Mouse (Mus musculus) liver (tissue): ENCODE data around the gene Snrnp35.
"Not testable (repeated sequence)": the region's sequence is repeated elsewhere in the genome, so short reads cannot be mapped to it uniquely, and the experiment has no call there.

ENCODE experiments used
- DNase-seq: peaks from one replicate; pipeline ENCODE4 v3.0.0-alpha.2; 2020; ENCODE audit warnings: mixed read lengths

Snrnp35 gene

DNA sequence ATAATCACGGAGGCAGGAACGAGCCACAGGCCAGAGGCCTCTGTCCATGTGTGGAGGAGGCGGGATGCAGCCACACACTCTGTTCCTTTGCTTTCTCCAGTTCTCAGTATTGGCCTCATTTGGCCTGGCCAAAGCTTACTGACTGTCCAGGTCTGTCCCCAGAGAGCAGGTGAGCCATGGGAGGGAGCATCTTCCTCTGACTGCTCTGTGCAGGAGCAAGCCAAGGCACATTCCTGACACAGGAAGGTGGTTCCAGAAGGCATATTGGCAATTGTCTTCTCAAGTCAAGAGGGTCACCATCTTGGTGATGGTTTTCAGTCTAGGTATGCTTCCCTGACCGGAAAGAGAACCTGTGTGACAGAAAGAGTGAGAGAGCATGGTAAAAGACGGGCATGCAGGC is 19.5 kb upstream of the Snrnp35 start:
- DNase-seq: no peak

DNA sequence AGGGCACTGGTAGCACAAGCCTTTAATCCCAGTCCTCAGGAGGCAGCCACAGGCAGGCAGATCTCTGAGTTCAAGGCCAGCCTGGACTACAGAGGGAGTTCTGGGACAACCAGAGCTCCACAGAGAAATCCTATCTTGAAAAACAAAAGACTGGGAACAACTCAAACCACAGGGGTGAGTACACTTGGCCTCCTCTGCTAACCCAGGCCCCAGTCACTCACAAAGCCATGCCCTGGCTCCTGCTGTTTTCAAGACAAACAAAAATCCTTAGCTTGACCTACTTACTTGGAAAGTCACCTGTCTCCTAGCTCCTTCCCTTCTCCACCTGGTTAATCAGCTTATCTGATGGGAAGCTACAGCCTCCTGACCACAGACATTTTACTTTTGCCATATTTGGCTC is 18.0 kb upstream of the Snrnp35 start:
- DNase-seq: no peak

DNA sequence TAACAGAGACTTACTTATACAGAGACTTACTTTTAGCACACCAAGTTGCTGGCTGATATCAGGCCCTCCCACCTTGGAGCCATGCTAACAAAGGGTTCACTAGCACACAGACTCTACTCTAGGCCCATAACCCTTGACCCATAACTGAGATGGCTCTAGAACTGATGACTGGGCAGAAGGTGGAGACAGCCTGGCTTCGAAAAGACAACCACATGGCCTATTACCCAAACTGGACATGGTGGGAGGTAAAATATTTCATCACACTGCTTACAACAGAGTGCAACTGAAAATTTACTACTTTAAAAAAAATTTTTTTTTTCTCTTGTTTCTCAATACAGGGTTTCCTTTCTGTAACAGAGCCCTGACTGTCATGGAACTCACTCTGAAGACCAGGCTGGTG is 15.2 kb upstream of the Snrnp35 start:
- DNase-seq: no peak

DNA sequence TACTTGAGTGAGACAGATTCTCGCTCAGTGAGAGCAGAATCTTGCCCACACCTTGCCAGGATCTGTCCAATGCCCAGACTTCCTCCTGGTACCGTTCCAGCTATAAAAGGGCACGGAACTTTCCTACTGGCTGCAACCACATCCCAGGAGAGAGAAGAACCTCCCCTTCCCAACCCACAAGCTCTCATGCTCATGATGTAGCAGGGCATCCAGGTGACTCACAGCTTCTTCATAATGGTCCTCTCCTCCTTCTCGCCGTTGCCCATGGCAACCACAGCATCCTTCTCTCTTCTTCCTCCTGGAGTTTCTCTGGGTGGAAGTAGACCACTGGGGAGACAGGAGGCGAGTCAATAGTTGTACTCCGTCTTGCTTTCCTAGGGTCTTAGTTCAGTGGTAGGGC is 14.6 kb upstream of the Snrnp35 start:
- DNase-seq: no peak

DNA sequence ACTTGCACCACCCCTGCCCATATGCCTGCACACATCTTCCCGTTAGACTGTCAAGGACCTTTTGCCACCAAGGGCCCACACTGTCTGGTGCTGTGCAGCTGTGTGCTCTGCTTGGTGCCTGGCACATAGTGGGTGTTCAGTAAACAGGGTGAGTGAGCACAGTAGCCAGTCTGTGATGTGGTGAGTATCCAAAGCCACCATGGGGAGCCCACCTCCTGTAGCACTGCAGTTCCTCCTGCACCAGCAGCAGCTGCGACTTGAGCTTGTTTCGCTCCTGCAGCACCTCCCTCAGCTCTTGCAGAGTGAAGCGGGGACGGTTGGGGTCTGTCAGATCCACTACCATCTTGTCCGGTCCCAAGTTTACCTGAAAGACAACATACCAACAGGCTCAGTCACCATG is 13.4 kb upstream of the Snrnp35 start:
- no peak for DNase-seq

DNA sequence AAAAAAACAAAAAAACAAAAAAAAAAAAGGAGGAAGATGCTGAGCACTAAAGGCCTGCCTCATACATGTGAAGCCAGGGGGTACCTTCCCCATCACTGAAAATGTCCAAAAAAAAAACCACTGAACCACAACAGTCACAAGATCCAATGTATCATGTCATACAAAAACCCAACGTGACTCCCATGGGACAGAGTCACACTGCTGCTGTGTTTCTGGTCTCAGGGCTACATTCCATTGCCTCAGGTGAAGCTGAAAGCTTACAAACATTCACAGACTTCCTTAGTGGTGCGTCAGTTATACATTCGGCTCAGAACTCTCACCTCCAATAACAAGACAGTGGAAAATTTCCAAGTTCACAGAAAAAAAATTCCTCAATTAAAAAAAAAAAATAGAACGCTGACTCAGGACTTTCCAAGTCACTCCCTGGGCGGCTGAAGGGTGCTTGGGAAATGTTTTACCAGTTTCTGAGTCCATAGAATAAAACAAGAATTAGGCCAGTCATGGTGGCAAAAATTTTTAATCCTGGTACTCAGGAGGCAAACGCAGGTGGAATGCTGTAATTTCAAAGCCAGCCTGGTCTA is 12.3 kb upstream of the Snrnp35 start:
- DNase-seq: no peak

DNA sequence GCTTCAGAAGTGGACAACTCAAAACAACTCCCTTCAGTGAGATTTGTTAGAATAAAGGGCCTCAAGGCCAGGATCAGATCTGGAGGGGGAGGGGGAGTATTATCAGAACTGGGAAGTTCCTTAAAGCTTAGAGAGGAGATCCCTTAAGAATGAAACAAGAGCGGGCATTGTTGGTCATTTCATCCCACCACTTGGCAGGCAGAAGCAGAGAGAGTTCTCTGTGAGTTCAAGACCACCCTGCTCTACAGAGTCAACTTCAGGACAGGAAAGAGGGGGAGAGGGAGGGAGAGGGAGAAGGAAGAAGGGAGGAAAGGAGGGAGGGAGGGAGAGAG is 4.1 kb upstream of the Snrnp35 start:
- DNase-seq: no peak

DNA sequence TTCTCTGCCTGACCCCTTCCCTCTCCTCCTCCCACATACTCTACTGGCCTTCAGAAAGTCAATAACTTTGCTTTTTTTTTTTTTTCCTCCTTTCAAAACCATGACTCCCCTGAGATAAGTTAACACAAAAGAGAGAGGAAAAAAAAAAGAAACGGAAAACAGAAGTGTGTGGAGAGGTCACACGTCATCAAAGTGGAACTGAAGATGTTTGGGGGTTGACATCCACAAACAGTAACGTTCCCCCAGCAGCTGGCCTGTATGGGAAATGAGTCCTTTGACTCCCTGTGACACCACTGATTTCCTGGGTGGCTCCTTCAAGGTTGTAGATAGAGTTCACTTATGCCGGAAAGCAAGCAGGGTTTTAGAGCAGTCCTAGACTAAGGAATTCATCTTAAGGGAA is 2.8 kb upstream of the Snrnp35 start:
- DNase-seq: no peak

DNA sequence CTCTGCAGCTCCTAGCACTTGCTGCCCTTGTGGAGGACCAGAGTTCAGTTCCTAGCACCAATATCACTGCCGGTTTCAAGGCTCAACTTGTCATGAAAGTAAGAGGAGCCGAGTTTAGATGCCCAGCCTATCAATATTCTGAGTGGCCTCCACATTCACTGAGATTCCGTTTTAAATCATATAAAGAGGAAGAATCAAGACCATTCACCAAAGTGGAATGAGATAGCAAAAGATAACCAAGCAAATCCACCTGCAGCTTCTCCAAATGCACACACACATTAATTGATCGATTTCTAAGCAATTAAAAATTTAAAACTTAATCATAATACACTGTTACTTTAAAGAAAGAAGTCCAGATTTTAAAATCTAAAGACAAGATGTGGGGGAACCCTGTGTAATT is 1.2 kb upstream of the Snrnp35 start:
- DNase-seq: no peak

DNA sequence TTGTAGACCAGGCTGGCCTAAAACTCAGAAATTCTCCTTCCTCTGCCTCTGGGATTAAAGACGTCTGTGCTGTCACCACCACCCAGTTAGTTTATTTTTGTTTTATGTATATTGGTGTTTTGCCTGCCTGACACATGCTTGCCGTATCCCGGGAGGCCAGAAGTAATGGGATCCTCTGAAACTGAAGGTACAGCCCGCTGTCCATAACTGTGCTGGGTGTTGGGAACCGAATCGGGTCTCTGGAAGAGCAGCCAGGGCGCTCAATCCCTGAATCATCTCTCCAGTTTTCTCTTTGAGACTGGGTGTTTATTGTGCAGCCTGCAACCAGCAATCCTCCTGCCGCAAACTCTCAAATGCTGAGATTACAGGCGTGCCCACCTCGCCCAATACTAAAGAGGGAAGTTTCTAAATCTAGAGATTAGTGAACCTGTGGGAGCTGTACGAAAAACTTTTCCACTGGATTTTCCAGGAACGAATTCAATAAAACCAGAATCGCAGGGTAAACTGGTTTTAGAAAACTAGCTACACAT is 433 bp upstream of the Snrnp35 start:
- no peak for DNase-seq

DNA sequence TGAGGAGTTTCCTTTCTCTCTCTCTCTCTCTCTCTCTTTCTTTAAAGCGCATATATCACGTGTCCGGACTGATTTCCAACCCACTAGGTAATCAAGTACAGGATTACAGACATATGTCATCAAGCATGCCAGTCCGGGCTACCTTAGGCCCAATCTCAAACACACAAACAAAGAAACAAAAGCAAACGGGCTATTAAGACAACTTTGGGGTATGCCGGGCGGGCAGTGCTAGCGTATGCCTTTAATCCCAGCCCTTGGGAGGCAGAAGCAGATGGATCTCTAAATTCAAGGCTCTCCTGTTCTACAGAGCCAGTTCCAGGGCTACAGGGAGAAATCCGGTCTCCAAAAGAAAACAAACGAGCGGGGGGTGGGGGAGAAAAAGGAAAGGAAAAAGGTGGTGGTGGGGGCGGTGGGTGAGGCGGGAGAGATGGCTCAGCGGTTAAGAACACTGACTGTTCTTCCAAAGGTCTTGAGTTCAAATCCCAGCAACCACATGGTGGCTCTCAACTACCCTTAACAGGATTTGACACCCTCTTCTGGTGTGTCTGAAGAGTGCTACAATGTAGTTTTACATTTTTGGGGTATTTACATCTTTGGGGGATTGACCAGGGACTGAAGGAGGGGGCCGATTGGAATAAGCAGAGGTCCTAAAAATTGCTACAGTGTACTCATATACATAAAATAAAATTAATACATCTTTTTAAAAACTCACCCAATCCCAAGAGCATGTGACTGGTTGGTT is 892 bp downstream of the Snrnp35 start:
- no peak for DNase-seq

DNA sequence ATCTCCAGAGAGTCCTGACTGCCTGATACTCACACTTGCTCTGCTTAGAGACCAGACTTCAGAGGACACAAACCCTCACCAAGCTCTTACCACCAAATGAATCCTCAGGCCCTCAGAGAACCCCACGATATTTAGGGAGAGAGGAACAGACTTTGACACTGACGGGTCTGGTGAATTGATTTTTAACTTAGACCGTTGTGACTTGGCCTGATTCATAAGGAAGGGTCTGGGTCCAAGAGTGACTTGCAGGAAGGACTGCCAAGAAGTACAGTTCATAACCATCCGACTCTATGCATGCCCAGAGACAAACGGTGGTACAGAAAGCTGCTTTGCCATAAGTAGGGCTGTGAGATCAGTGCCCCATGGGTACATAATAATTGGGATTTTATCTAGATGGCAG is 2.7 kb downstream of the Snrnp35 start:
- no peak for DNase-seq

DNA sequence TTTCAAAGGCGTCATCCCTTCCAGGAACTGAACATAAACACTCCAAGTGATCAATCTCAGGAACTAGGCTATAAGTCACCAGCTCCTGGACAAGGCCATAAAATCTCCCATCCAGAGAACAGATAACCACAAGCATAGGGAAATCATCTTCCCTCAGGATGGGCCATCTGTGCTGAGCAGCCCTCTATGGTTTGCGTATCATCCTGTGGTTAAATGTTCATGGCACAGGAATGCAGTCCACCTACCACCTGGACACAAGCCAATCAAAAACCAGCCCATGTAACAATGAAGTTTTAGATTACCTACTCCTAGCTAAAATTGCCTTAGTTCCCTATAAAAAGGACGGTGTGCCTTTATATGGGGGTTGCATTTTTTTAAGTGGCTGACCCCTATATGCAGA is 6.0 kb downstream of the Snrnp35 start:
- DNase-seq: no peak

DNA sequence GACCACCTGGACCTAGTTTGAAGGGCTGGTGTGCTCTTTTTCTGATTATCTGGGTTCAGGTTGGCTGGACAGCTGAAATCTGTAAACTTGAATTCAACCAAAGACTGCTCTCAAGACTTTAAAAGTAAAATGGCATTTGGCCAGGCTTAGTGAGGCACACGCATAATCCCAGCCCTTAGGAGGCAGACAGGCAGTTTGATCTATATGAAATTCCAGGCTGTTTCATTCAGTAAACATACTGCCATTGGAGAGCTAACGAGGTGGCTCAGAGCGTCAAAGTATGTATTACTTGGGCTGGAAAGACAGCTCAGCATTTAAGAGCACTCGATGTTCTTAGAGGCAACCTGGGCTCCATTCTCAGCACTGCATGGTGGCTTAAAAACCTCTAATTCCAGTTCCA is 8.8 kb downstream of the Snrnp35 start:
- no peak for DNase-seq

DNA sequence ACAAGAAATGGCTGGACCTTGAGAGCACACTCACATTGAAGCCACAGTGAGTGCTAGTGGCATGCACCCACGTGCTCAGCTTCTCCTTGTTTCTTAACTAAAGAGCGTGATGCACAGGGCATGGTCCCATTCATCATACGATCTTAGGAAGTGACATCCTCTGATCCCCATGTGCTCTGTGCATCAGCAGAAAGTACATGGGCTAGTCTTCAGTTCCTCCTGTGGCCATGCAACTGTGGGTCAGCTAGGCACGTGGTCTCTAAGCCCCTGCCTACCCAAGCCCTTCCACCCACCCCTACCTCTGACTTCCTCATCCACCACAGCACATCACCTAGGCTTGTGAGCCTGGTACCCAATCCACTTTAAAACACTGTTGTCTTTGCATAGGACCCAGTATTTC is 9.7 kb downstream of the Snrnp35 start:
- DNase-seq: no peak

DNA sequence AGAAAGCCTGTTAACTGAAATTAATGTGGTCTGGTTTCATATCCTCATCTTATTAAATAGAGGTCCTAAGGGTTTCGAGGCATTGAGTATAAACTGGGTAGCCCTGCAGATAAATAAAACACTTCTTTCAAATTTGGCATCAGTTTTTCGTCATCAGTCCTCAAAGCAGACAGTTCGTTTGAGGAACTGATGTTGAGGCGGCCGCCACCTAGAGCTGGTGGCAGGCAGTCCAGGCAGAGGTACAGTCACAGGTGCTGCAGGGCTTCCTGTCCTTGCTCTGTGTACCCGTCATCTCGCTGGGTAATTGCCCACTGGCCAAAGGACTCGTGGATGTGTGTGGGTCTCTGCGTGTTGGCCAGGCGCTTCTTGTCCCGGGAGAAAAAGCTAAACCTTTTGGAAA is 10.5 kb downstream of the Snrnp35 start:
- DNase-seq: no peak

DNA sequence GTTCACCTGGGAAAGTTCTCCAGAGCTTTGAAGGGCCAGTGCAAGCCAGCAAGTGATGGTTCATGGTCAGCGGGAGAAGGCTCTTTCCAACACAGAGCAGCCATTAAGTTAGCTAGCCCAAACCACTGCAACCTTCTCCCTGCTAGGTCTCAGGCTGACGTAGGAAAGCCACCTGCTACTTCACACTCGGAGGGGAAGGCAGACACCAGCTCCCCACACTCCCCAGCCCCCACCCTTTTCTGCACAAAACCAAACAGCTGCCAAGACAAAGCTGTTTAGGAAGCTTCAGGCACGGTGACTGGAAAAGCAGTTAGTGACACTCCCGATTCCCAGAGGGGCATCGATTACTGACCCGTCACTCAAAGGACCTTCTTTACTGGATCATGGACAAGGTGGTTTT is 12.6 kb downstream of the Snrnp35 start:
- DNase-seq: no peak

DNA sequence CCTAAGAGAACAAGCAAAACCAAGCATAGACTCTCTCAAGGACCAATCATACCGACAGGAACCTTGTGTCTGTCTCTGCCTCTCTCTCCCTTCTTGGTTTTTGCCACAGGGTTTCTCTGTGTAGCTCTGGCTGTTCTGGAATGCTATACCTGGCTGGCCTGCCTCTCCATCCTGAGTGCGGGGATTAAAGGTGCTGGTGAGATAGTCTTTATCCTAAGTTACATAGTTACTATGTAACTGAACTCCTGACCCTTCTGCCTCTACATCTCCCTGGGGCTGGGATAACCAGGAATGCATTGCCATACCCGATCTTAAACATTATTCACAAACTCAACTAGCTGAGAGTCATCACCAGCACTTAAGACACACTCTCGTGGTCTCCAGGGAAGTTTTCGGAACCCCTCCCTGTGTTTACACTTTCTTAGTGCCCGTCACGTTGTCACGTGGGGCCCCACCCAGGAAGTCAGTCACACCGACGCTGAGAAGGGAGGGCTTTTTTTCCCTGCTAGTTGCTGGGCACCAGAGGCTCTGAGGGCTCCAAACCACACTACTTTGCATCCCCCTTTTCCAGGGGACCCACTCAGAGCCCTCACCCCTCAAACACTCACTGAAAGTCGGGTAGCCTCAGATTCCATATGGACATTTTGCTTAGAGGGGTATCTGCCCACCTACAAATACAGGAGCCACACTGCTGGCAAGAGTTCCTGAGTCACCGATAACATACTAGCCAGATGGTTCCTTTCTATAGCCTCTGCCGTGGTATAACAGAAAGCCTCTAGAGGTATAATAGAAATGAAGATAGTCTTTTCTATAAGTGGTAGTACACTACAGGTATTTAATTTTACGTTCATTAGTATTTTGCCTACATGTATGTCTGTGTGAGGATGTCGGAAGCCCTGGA is 13.9 kb downstream of the Snrnp35 start:
- DNase-seq: no peak

DNA sequence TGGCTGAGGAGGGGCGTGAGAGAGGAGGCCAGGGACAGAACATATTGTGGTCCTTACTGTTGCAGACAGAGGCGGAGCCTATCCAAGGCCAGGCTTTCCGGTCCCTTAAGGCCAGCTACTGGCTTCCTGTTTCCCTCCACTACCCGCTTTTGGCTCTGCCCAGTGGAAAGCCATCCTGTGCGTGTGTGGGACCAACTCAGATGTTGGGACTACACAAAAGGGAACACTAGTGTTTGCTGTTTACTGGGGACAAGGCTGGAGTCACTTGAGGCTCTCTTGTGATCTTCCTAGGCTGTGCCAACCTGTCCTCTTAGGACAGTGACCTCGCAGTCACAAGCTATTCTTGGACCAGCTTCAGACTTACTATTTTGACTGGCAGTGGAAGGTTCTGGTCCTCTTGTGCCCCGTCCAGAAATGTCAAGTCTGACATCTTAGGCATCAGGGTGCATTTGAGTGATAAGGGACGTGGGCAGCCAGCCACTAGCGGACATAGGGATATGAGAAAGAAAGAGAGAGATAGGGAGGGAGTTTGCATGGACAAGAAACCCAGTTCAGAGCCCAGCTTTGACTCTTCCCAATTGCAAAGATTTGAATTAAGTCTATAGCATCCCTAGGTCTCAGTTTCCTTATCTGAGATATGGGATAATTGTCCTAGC is 15.4 kb downstream of the Snrnp35 start:
- DNase-seq: no peak

DNA sequence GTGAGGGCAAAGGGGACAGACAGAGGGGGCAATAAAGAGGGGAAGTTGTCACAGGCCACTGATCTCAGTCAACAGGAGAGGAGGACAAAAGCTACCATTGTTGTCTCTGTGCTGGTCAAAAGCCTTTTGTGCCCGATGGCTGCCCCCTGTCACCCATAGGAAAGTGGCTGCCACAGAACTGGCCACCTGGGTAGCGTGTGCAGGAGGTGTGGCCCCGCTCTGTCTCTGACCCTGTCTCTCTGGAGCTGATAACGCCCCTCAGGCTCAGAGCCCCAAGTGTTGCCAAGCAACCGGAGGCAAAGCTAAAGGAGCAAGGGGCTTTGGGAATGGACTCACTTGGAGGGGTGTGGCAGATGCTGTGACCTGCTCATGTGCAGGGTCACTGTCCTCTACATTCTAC is 16.1 kb downstream of the Snrnp35 start:
- DNase-seq: no peak

DNA sequence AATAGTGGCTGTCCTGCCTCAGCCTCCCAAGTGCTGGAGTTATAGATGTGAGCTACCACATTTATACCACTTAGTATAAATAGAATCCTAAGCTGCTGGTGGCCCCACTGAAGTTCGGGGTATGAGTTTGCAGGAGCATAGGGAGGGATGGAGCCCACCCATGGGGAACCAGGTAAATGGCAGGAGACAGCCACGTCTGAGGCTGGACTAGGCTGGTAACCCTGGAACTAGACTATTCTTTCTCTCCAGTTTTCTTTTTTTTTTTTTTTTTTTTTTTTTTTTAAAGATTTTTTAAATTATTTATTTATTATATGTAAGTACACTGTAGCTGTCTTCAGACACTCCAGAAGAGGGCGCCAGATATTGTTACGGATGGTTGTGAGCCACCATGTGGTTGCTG is 17.1 kb downstream of the Snrnp35 start:
- DNase-seq: not testable (repeated sequence)

DNA sequence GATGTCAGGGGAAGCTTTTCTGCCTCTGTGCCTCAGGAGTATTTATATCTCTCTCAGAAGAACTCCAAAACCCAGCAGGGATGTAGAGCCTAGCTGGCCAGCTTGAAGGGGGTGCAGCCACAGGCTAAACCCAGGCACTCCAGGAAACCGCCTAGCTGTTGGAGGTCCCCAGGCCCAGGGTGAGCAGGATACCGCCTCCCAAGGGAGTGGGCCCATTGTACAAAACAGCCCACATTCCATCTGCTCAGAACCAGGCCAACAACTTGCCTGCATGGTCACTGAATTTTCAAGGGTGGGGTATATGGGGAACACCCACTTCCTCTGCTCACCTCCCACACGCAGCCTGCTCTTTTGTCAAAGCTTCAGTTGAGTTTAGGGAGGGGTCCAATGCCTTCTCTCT is 17.6 kb downstream of the Snrnp35 start:
- DNase-seq: no peak

DNA sequence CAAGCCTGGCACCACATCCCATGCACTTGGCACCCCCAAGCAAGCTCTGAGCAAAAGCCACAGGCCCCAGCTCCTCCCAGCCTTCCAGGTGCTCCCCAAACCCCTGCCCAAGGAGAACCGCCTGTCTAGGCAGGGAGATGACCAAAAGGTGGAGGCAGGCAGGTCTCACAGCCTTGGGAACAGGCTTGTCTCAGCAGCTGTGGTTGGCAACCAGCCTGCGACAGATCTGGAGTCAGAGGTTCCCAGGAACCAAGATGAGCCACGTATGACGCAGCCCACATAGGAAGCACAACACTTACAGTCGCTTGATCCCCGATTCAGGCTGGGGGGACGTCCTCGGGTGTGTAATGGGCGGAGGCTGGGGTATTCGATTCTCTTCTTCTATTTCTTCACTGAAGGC is 18.6 kb downstream of the Snrnp35 start:
- DNase-seq: no peak
